Mouse (Mus musculus) testis, adult 2 months (tissue): ENCODE data around the gene Col11a2. TPM values are rescaled to one million over a fixed set of nuclear protein-coding genes. Genes with fewer than 3 reads are reported as not detected.

ENCODE experiments used
- H3K27ac ChIP-seq: fragments of 200-500 bp; 2 replicates; pipeline ENCODE4 v1.5.1; 2012; ENCODE audit warnings: low read depth, low read length; ENCODE audit not compliant: control insufficient read depth, insufficient read depth
- H3K27me3 ChIP-seq: fragments of 200-500 bp; 2 replicates; pipeline ENCODE4 v1.6.1; 2012; ENCODE audit warnings: mild to moderate bottlenecking, low read length, moderate library complexity; ENCODE audit not compliant: control insufficient read depth, insufficient read depth
- H3K36me3 ChIP-seq: fragments of 200-500 bp; 2 replicates; pipeline ENCODE4 v1.6.1; 2012; ENCODE audit warnings: mild to moderate bottlenecking, low read length; ENCODE audit not compliant: control insufficient read depth, insufficient read depth
- H3K4me1 ChIP-seq: fragments of 200-500 bp; 2 replicates; pipeline ENCODE4 v1.6.1; 2012; ENCODE audit warnings: low read length; ENCODE audit not compliant: control insufficient read depth, insufficient read depth
- H3K4me3 ChIP-seq: fragments of 200-500 bp; 2 replicates; pipeline ENCODE4 v1.5.1; 2012; ENCODE audit warnings: low read depth, mild to moderate bottlenecking, low read length, moderate library complexity, mixed read lengths; ENCODE audit not compliant: control insufficient read depth
- CTCF ChIP-seq: fragments of 200-500 bp; IDR thresholded peaks from 2 replicates; pipeline ENCODE4 v1.5.1; 2012; ENCODE audit warnings: low read depth, mild to moderate bottlenecking, inconsistent platforms, low read length, moderate library complexity; ENCODE audit not compliant: control insufficient read depth, insufficient read depth, insufficient replicate concordance
- POLR2A ChIP-seq: fragments of 200-500 bp; IDR thresholded peaks from 2 replicates; pipeline ENCODE4 v1.6.1; 2012; ENCODE audit warnings: low read depth, mild to moderate bottlenecking, inconsistent platforms, low read length, moderate library complexity; ENCODE audit not compliant: control insufficient read depth
- polyA plus RNA-seq: library from polyadenylated mRNA; depleted of rRNA; stranded (reverse); fragments of >200 nt; gene quantifications from 2 replicates; pipeline ENCODE4 v1.2.3, GENCODE M21; 2012

Col11a2 gene
- polyA plus RNA-seq, 1 experiment: 2.8 TPM

DNA sequence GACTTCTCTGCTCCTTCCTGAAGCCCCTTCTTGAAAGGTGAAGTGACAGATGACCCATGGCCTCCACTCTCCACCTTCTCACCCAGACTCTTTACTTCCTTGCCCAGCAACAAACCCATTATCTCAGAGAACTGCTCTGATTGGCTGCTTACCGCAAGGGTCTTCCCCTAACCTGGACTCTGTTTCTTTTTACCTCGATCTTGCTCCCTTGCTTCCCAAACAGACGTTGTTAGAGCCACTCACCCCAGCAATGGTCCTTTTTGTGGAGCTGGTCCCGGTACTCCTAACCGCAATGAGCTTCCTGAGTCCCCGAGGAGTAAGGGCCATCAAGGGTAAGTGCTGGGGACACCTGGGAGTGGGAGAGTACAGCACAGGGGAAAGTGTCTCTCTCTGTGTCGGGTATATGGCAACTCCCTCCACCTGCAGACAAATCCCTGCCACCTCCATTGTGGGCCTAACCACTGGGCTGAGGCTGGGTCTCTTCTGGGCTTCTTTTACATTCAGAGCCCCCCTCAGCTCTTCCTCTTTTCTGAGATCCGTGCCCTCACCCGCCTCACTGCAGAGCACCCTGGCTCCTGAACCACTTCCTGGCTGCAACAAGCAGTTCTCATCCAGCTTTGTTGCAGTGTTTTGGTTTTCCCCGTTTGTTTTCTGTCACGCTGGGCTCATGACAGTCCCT is 53.1 kb downstream of the Col11a2 start, which contains the start of gene H2-Oa:
Gene H2-Oa (plus strand): TSS at position 144 of the 679 bp plus-strand sequence.
- H3K4me3 ChIP-seq: peak within 1 kb of the TSS; percentile 34; the same call in 1 of the 2 replicates
- peaks cover 12% of the 10 kb centered on the region for H3K4me1 ChIP-seq
- H3K27me3 ChIP-seq: no peaks in the 10 kb centered on the region
- no peak for TF ChIP-seq POLR2A
- TF ChIP-seq CTCF: no peak
- no peak within 1 kb of the TSS for H3K27ac ChIP-seq
- H3K36me3 ChIP-seq: no peaks in the 10 kb centered on the region

GRCm38 (mm10) chr17:34093199-34093874 is 54.1 kb downstream of the Col11a2 start:
- TF ChIP-seq POLR2A (no peak), CTCF (no peak)
- Histone ChIP-seq H3K4me1 (peaks cover 12% of the 10 kb centered on the region), H3K27ac (no peak overlapping the region), H3K4me3 (no peak overlapping the region), H3K36me3 (no peaks in the 10 kb centered on the region), H3K27me3 (no peaks in the 10 kb centered on the region)

DNA sequence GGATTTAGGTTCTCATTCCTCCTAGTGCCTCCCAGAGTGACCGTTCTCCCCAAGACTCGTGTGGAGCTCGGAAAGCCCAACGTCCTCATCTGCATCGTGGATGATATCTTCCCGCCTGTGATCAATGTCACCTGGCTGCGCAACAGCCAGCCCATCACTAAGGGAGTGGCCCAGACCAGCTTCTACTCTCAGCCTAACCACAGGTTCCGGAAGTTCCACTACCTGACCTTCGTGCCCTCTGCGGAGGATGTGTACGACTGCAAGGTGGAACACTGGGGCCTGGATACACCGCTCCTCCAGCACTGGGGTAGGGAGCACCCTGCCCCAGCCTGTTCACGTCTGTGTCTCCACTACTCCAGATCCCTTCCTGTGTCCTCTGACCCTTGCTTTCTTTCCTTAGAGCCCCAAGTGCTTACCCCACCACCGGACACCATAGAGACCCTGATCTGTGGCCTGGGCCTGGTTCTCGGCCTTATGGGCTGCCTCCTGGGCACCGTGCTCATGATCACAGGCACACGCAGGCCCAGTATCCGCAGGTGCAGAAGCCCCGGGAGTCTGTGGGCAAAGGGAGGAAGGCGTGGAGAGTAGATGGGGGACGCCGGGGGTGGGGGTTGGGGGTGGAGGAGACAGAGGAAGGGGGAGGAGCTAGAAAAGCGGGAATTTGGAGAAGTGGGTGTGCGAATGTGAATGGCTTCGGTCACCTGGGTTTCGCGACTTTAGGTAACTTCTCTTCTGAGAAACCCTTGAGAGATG is 55.2 kb downstream of the Col11a2 start:
- H3K4me3 ChIP-seq: no peak overlapping the region
- no peaks in the 10 kb centered on the region for H3K36me3 ChIP-seq
- H3K27ac ChIP-seq: no peak overlapping the region
- H3K4me1 ChIP-seq: peaks cover 12% of the 10 kb centered on the region
- TF ChIP-seq CTCF (no peak), POLR2A (no peak)
- H3K27me3 ChIP-seq: no peaks in the 10 kb centered on the region

GRCm38 (mm10) chr17:34096497-34097010 is 57.3 kb downstream of the Col11a2 start:
- no peaks in the 10 kb centered on the region for H3K27me3 ChIP-seq
- TF ChIP-seq CTCF (no peak), POLR2A (no peak)
- H3K27ac ChIP-seq: no peak overlapping the region
- peaks cover 9% of the 10 kb centered on the region for H3K4me1 ChIP-seq
- H3K36me3 ChIP-seq: no peaks in the 10 kb centered on the region
- H3K4me3 ChIP-seq: no peak overlapping the region

DNA sequence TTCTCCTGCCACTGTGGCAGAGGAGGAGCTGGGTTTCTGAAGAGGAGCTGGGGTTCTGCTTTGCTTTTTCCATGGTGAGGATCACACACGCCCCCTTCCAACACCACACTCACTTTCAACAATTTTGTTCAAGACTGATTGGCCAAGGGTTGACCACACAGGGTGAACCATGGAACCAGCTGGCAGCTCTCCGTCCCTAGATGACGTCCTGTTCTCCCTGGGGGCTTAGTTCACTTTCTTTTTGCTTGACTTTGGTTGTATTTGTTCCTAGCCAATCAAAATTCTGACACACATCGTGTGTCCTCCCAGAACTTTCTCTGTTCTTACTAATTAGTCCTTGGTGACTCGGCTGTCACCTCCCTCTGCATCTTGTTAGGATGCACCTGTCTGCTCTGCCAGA is 58.0 kb downstream of the Col11a2 start:
- H3K4me3 ChIP-seq: no peak overlapping the region
- no peak overlapping the region for H3K27ac ChIP-seq
- peaks cover 11% of the 10 kb centered on the region for H3K4me1 ChIP-seq
- TF ChIP-seq POLR2A (no peak), CTCF (no peak)
- no peaks in the 10 kb centered on the region for H3K27me3 ChIP-seq
- H3K36me3 ChIP-seq: no peaks in the 10 kb centered on the region

DNA sequence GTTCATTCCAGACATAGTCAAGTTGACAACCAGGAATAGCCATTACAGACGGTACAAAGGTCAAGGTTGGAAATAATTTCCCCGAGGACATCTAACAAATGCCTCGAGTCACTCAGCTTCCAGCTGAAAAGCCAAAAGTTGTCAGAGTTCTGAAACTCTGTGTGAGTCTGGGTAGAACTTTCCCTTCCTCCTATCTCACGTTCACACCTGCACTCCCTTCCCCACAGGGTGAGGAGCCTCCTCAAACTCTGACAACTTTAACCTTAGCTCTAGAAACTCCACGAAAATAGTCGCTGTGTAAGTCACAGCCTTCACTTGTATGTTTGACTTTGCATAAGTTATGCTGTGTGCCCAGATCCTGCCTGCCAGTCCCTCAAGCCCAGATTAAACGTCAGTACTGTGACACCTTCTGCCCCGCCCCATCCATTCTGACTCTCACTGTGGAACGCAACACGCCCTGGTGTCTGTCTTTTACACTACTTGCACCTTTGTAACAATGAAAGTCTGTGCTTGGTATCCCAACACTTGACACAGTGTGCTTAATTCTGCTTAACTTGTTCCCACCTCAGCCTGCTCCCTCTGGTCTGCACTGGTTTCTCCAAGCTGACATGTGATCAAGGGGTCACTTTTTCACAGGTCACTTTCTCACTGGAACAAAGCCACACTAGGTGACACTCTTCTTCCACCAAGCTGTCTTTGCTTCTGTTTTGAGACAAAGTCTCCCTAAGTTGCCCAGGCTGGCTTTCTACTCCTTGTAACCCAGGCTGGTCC is 59.7 kb downstream of the Col11a2 start:
- Histone ChIP-seq H3K4me3 (no peak overlapping the region), H3K4me1 (peaks cover 6% of the 10 kb centered on the region), H3K36me3 (no peaks in the 10 kb centered on the region), H3K27me3 (no peaks in the 10 kb centered on the region), H3K27ac (no peak overlapping the region)
- no peak for TF ChIP-seq POLR2A
- no peak for TF ChIP-seq CTCF
